Mouse (Mus musculus) hindbrain, embryonic 16.5 days (tissue): Measurements from ENCODE around the gene Ddx39. TPM values are rescaled to one million over a fixed set of nuclear protein-coding genes. Genes with fewer than 3 reads are reported as not detected.

Experiments
- ATAC-seq: fragments of 200-750 bp; cut with Nextera tagmentation; 2 replicates; pipeline ENCODE4 v1.8.0; 2017; ENCODE audit warnings: moderate TSS enrichment, moderate library complexity
- H3K27ac ChIP-seq: fragments of 300-500 bp; sonication (generic); 2 replicates; pipeline ENCODE4 v1.5.1; 2014; ENCODE audit warnings: low read depth, mild to moderate bottlenecking, control low read depth, low read length, moderate library complexity
- H3K27me3 ChIP-seq: fragments of 300-500 bp; sonication (generic); replicated peaks from 2 replicates; pipeline ENCODE4 v1.6.1; 2014; ENCODE audit warnings: low read length; ENCODE audit not compliant: control insufficient read depth, insufficient read depth
- H3K36me3 ChIP-seq: fragments of 300-500 bp; sonication (generic); 2 replicates; pipeline ENCODE4 v1.6.1; 2014; ENCODE audit warnings: mild to moderate bottlenecking, low read length, moderate library complexity, mixed read lengths; ENCODE audit not compliant: control insufficient read depth, insufficient read depth
- H3K4me1 ChIP-seq: fragments of 300-500 bp; sonication (generic); 2 replicates; pipeline ENCODE4 v1.6.1; 2014; ENCODE audit warnings: low read depth, low read length; ENCODE audit not compliant: control insufficient read depth, insufficient read depth
- H3K4me2 ChIP-seq: fragments of 300-500 bp; sonication (generic); 2 replicates; pipeline ENCODE4 v1.6.1; 2014; ENCODE audit warnings: mild to moderate bottlenecking, low read length, control low read depth, moderate library complexity
- H3K4me3 ChIP-seq: fragments of 300-500 bp; sonication (generic); 2 replicates; pipeline ENCODE4 v1.5.1; 2014; ENCODE audit warnings: mild to moderate bottlenecking, low read length, control low read depth, moderate library complexity
- H3K9ac ChIP-seq: fragments of 300-500 bp; sonication (generic); 2 replicates; pipeline ENCODE4 v1.6.1; 2014; ENCODE audit warnings: low read depth, mild to moderate bottlenecking, control low read depth, low read length, moderate library complexity
- H3K9me3 ChIP-seq: fragments of 300-500 bp; sonication (generic); 2 replicates; pipeline ENCODE4 v1.6.1; 2014; ENCODE audit warnings: mild to moderate bottlenecking, low read length, moderate library complexity; ENCODE audit not compliant: control insufficient read depth
- WGBS: fragments of 180-500 bp; shearing (Covaris S2); extraction: QIAGEN DNeasy Blood & Tissue Kit; methylation state at CpG from one replicate; pipeline ENCODE4 v1.1.7; 2014; 5-methylcytosine and 5-hydroxymethylcytosine counted together
- polyA plus RNA-seq: library from polyadenylated mRNA; unstranded; fragments of >200 nt; fragmentation: Nextera tagmentation; extraction: Ambion mirVana; gene quantifications from 2 replicates; pipeline ENCODE4 v1.2.1, GENCODE M21; 2015

Ddx39 gene
- polyA plus RNA-seq, 1 experiment from 2014 or later: 92.6 TPM

DNA sequence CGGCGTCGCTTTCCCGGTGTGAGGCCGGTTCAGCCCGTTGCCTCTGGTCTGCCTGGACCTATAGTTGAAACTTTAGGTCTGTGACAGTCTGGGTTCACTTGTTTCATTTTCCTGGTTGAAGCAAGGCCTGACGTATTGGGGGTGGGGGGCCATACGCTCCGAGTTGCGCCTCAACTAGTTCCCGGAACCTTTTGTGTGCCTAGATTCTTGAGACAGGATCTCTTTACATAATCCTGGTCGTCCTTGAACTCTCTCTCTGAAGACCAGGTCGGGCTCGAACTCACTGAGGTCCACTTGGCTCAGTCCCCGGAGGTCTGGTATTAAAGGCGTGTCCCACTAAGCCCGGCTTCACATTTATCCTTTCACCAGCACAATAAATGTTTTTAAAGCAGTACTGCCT is 794 bp downstream of the Ddx39 start:
- 1% methylated on average over 17 of the region's 17 CpGs for WGBS
- peaks cover 6% of the 10 kb centered on the region for H3K36me3 ChIP-seq
- no peaks in the 10 kb centered on the region; the same call in 1 of the 2 replicates for H3K27me3 ChIP-seq
- ATAC-seq: no peak
- H3K9ac ChIP-seq: peak overlapping the region; percentile 92
- peak overlapping the region; percentile 97 for H3K27ac ChIP-seq
- peak overlapping the region; percentile 96 for H3K4me2 ChIP-seq
- H3K4me3 ChIP-seq: peak overlapping the region; percentile 92
- peaks cover 16% of the 10 kb centered on the region for H3K4me1 ChIP-seq
- no peaks in the 10 kb centered on the region for H3K9me3 ChIP-seq

DNA sequence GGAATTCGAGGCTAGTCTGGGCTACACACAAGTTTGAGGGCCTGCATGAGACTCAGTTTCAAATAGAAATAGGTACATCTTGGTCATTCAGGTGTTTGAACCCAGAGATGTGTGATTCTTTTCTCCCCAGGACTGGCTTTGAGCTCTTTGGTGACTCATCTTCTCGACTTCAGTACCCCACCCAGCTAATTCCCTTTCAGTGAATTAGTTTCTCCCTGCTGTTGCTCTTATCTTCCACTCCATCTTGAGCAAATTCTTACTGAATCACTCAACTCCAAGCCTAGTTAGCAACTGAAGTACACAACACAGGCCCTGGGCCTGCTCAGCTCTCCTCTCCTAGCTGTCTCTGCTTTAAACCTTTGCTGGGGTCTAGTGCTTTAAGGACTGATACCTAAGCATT is 1.6 kb downstream of the Ddx39 start:
- Histone ChIP-seq H3K4me3 (peak overlapping the region; percentile 92; the same call in 1 of the 2 replicates), H3K27ac (no peak overlapping the region), H3K9me3 (no peaks in the 10 kb centered on the region), H3K36me3 (peaks cover 14% of the 10 kb centered on the region), H3K4me2 (peak overlapping the region; percentile 96), H3K4me1 (peaks cover 16% of the 10 kb centered on the region), H3K27me3 (no peaks in the 10 kb centered on the region; the same call in 1 of the 2 replicates), H3K9ac (no peak overlapping the region)
- WGBS: 79% methylated on average over 2 of the region's 2 CpGs
- ATAC-seq: no peak

DNA sequence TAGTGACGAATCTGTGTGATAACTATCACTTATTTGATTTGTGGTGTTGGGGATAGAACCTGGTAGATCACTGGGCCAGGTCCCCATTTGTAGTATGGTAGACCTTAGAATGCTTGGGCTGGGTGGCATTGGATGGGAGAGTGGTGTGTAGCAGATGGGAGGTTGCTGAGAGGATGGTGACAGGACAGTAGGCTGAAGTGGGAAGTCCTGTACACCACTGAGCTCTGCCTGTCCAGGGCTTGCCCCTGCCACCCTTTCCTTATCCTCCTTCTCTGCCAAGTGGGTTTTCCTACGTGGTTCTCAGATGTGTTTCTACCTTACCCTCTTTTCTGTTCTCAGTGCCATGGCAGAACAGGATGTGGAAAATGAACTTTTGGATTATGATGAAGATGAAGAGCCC is 4.1 kb downstream of the Ddx39 start:
- 91% methylated on average over 2 of the region's 2 CpGs for WGBS
- H3K4me2 ChIP-seq: no peak overlapping the region
- H3K27me3 ChIP-seq: no peaks in the 10 kb centered on the region
- H3K4me3 ChIP-seq: no peak overlapping the region
- H3K9me3 ChIP-seq: no peaks in the 10 kb centered on the region
- H3K4me1 ChIP-seq: peaks cover 16% of the 10 kb centered on the region
- ATAC-seq: no peak
- H3K9ac ChIP-seq: no peak overlapping the region
- no peak overlapping the region for H3K27ac ChIP-seq
- H3K36me3 ChIP-seq: peaks cover 39% of the 10 kb centered on the region

DNA sequence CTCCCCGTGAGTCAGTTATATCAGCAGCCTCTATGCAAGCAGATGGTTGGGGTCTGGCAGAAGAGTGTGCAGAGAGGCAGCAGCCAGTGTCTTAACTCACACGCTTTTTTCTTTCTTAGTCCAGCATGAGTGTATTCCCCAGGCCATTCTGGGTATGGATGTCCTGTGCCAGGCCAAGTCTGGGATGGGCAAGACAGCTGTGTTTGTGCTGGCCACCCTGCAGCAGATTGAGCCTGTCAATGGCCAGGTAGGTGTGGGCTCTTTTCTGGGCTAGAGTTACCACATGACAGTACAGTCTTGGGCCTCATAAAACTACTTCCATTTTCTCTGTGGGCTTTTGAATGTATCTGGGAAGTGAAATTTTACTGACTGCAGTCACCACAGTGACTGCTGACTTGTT is 4.7 kb downstream of the Ddx39 start:
- 89% methylated on average over 2 of the region's 2 CpGs for WGBS
- no peak overlapping the region for H3K4me3 ChIP-seq
- no peaks in the 10 kb centered on the region for H3K9me3 ChIP-seq
- peaks cover 16% of the 10 kb centered on the region for H3K4me1 ChIP-seq
- H3K4me2 ChIP-seq: no peak overlapping the region
- H3K9ac ChIP-seq: no peak overlapping the region
- peaks cover 39% of the 10 kb centered on the region for H3K36me3 ChIP-seq
- no peak for ATAC-seq
- no peak overlapping the region for H3K27ac ChIP-seq
- H3K27me3 ChIP-seq: no peaks in the 10 kb centered on the region

DNA sequence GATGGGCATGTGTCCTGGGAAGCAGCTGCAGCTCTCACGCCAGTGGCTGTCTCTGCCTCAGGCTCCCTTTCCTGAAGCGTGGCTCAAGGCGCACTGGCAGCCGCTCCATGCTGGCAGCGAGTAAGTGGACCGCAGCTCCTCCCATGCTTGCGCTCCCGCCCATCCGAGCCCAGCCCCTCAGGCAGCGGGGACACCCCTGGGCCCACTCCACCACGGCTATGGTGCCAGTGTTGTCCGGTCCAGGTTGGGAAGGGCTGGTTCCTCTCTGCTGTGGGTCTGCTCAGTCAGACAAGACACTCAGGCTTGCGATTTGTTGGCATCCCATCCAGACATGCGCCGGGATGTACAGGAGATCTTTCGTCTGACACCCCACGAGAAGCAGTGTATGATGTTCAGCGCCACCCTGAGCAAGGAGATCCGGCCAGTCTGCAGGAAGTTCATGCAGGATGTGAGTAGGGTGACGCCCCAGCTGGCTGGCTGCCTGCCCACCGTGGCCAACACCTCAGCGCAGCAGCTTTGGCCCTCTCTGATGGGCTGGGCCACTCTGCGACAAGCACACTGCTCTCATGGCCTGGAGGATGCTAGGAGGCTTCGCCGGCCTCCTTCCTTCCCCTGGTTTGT is 6.5 kb downstream of the Ddx39 start:
- H3K4me1 ChIP-seq: peaks cover 9% of the 10 kb centered on the region
- H3K27ac ChIP-seq: no peak overlapping the region
- no peak for ATAC-seq
- no peak overlapping the region for H3K9ac ChIP-seq
- H3K36me3 ChIP-seq: peaks cover 41% of the 10 kb centered on the region
- no peak overlapping the region for H3K4me2 ChIP-seq
- no peaks in the 10 kb centered on the region for H3K27me3 ChIP-seq
- 90% methylated on average over 24 of the region's 25 CpGs for WGBS
- no peak overlapping the region for H3K4me3 ChIP-seq
- H3K9me3 ChIP-seq: no peaks in the 10 kb centered on the region

DNA sequence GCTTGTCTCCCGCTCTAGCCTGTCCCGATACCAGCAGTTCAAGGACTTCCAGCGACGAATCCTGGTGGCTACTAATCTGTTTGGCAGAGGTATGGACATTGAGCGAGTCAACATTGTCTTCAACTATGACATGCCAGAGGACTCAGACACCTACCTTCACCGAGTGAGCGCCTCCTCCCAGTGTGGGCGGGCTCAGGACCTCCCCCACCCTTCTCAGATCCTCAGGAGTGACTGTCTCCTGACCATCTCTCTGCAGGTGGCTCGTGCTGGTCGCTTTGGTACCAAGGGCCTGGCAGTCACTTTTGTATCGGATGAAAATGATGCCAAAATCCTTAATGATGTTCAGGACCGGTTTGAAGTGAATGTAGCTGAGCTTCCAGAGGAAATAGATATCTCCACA is 7.7 kb downstream of the Ddx39 start:
- Histone ChIP-seq H3K4me1 (no peaks in the 10 kb centered on the region), H3K4me3 (no peak overlapping the region), H3K27me3 (no peaks in the 10 kb centered on the region), H3K9me3 (no peaks in the 10 kb centered on the region), H3K36me3 (peaks cover 41% of the 10 kb centered on the region), H3K4me2 (no peak overlapping the region), H3K27ac (no peak overlapping the region), H3K9ac (no peak overlapping the region)
- 87% methylated on average over 12 of the region's 12 CpGs for WGBS
- no peak for ATAC-seq

DNA sequence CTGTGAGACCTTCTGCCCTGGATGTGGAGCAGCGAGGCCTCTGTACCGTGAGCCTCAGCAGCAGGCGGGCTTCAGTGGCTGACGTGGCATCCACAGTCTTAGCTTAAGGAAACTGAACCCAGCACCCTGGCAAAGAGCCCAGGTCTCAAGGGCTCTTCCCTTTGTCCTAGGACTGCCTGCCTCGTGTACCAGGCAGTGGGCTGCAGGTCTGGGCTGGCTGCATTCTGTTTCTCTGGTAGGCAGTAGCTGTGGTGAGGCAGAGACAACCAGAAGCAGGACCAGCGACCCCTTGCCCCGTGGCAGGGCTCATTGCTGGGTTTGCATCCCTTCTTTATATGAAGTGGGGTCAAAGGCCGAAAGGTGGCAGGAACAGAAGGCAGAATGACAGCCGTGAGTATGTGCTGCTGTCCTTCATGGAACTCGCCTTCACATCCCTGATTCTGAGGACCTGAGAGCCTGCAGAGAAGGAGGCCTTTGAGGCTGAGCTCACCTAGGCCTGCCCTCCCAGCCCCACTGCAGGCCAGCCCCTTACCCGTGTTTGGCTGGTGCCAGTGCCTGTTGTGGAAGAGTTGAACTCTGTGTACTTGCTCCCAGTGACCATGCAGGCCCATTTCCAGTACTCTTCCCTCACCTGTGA is 8.6 kb downstream of the Ddx39 start:
- no peak overlapping the region for H3K4me3 ChIP-seq
- no peak overlapping the region for H3K4me2 ChIP-seq
- H3K9me3 ChIP-seq: no peaks in the 10 kb centered on the region
- WGBS: 82% methylated on average over 11 of the region's 11 CpGs
- no peaks in the 10 kb centered on the region for H3K4me1 ChIP-seq
- no peak overlapping the region for H3K9ac ChIP-seq
- H3K27ac ChIP-seq: no peak overlapping the region
- ATAC-seq: no peak
- peaks cover 41% of the 10 kb centered on the region for H3K36me3 ChIP-seq
- no peaks in the 10 kb centered on the region for H3K27me3 ChIP-seq

DNA sequence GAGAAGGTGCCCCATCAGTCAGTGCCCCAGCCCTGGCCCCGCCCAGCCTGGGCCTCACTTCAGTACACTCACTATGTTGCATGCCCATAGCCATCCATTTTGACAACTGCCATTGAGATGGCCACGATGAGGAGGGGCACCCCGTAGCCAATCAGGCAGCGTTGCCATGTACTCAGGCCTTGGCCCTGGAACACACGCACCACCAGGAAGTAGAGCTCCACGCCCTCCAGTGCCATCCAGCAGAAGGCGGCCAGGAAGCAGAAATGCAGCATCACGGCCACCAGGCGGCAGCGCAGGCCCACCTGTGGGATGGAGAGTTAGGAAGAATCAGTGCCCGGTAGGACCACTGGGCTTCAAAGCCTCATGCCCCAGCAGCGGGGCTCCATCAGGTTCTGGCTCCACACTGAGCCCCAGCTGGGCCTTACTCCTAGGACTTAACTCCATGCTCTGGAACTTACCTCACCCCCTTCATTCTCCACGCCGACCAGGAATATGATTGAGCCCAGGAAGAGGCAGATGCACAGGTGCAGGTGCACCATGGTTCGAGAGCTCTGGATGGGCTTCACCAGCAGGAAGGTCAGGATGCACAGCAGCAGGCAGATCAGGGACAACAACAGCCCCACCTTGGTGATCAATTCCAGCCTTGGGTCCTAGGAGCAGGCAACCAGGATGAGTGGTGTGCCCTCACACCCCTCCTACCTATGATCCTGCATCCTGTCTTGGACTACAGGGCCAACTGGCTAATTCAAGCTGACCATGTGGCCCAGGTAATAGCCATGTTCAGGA is 9.9 kb downstream of the Ddx39 start:
- no peak overlapping the region for H3K4me3 ChIP-seq
- H3K9ac ChIP-seq: no peak overlapping the region
- H3K27ac ChIP-seq: no peak overlapping the region
- H3K4me1 ChIP-seq: no peaks in the 10 kb centered on the region
- 41% methylated on average over 15 of the region's 15 CpGs for WGBS
- peaks cover 41% of the 10 kb centered on the region for H3K36me3 ChIP-seq
- no peaks in the 10 kb centered on the region for H3K9me3 ChIP-seq
- ATAC-seq: peak; percentile 71
- H3K4me2 ChIP-seq: no peak overlapping the region
- no peaks in the 10 kb centered on the region for H3K27me3 ChIP-seq

DNA sequence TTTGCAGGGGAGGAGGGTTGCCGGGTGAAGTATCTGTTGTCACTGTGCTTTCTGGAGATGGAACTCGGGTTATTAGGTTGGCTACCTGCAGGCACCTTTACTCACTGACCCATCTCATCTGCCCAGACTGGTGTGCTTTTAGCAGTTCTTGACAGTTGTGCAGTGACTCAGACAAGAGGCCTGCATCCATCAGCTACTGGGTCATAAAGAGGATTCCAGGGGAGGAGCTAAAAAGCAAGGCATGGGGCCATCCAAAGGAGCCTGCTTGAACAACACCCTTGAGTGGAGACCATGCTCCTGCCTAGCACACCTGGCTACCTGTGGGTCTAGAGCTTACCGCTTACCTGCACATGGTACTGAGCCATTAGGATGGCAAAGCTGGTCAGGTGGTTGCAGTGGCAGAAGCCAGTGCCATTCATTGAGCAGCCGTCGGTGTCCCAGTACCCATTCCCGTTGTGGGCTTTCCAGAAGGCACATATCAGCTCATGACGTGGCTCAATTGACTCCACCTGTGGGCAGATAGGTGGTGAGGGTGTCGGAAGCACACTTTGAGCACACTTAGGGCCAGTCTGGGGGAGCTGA is 10.6 kb downstream of the Ddx39 start:
- Histone ChIP-seq H3K36me3 (peaks cover 36% of the 10 kb centered on the region), H3K4me1 (no peaks in the 10 kb centered on the region), H3K9me3 (no peaks in the 10 kb centered on the region), H3K4me2 (no peak overlapping the region), H3K9ac (no peak overlapping the region), H3K27me3 (no peaks in the 10 kb centered on the region), H3K4me3 (no peak overlapping the region), H3K27ac (no peak overlapping the region)
- WGBS: 97% methylated on average over 8 of the region's 8 CpGs
- ATAC-seq: no peak
